Mouse (Mus musculus): ENCODE data around the gene Dmrt3.

The Dmrt3 gene

DNA sequence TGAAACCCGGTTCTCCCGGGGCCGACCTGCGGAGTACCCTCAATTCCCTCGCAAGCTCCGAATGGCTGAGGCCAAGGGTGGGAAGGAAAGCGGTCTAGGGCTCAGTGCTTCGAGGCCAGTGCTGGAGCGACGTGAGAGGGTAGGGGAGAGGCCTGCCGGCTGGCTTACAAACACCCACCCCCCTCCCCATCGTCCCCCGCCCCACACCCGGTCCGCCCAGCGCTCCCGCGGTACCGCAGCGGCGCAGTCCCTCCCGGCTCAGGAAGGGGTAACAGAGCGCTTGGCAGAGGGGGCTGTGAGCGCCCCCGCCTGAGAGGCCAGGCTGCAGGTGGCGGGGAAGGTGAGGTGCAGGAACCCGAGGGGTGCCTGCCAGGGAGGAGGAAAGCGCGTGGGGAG is at the start of gene Dmrt3:
Gene Dmrt3, plus strand, starts transcription at position 287 of the 396 bp plus-strand sequence.
- DNase-seq (ENCODE audit: low spot score in 2 of 2) = no peak

DNA sequence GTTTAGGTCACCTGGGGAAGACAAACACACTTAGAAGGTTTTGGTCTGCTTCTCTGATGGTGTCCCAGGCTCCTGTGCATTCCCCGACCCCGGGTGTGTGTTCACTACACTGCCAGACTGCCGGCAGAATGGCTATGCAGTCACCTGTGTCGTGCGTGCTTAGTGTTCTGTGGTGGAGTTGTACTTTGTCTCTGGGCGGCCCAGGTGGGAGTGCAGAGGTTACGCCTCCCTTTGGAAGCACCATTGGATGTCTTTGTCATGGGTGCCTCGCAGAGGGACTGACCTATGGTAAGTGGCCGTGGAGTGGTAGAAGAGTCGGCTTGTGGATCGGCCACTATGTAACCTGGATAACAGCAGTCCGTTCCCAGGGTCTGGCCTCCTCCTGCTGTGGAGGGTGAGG is 45.7 kb upstream of the Dmrt3 start:
- DNase-seq (ENCODE audit: low spot score in 2 of 2) = no peak

DNA sequence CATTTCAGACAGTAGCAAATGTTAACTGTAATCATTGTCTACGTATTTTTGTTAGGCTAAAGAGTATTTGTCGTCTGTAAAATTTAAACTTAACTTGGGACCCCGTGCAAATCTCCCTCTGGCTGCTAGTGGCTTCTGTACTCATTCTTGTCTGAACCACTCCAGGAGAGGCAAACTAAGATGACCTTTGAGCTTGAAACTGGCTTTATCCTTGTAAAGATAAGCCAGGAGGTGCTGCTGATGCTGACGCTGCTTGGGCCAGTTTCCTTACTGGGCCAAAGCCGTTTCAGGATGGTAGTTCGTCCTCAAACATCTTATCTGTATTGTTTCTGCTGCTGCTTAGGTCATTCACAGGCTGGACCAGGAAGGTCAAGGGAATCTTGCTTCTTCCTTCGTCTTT is 40.3 kb upstream of the Dmrt3 start:
- DNase-seq (ENCODE audit: low spot score in 2 of 2) = no peak

DNA sequence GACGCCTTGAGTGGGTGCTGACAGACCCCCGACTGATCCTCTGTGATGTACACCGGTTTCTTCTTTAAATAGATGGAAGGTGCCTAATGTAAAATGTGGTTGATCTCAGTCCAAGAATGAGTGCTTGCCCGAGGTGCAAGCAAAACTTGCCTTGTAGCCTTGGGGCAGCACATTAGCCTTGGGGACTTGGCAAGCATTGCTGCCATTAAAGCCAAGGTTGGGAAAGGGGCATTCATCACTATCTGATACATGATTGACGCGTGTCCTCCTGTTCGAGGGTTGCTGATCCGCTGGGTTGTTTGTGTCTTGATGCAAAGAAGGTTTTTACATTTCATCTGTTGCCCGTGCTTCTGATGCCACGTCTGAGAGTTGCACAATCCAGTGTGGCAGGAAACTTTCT is 35.7 kb upstream of the Dmrt3 start:
- DNase-seq (ENCODE audit: low spot score in 2 of 2) = no peak

DNA sequence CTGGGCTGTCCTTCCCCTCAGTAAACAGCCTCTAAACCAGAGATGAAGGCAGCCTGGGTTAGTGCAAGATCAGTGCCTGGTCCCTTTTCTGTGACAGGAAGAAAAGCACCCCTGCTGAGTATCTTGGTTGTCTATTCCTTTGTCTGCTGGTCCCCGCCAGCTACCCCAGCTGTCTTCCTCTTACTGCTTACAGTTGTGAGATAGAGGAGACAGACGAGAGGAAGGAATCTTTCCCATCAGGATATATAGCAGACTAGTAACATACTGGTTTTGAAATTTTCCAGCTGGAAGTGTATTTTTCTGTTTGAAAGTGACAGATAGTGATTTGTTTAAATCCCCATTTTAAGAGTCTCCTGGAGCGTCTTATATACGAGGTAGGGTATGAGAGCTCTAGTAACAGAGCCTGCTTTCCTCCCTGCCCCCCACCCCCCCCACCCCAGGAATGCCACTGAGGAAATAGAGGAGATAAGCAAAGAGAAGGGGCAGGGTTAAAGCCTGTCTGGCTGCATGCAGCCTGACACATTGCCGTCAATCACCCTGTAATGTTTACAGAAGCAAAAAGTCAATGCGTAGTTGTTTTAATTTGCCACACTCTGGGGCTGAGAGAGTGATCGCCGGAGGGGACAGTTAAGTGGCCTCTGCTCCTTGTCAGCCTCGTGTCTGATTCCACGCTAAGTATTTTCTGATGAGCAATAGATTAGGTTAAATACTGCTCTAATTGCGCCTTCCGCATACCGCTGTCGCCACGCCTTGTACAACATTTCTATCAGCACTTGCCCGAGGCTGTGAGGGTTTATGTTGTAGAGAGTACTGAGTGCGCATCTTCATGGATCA is 34.9 kb upstream of the Dmrt3 start:
- no peak for DNase-seq (ENCODE audit: low spot score in 2 of 2)

DNA sequence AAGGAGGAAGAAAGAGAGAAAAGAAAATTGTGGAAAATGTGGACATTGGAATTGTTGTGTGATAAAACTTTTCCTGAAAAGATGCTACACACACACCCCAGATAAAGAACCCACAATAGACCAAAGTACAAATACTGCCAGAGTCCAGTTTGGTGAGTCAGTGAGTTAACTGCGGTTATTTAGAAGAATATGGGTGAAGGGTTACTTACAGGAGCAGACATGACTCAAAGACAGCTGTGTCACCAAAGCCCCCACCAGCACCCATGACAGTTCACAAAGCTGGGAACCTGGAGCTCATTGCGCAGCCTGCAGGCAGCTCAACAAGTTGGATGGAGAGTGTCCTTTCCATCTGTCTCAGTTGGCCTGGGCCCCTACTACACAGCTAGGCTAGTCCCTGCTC is 31.7 kb upstream of the Dmrt3 start:
- no peak for DNase-seq (ENCODE audit: low spot score in 2 of 2)

DNA sequence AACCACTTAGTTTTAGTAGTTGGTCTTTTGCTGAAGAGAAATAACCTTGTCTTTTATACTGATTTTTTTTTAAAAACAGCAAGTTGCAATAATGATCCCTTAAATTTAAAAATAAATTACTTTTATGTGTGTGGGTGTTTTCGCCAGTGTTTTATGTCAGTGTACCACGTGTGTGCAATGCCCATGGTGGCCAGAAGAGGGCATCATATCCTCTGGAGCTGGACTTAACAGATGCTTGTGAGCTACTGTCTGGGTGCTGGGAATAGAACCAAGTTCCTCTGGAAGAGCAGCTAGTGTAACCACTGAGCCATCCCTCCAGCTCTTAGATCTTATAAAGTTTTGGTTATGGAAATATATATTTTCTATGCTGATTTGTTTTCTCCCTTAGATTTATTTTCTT is 30.7 kb upstream of the Dmrt3 start:
- no peak for DNase-seq (ENCODE audit: low spot score in 2 of 2)

DNA sequence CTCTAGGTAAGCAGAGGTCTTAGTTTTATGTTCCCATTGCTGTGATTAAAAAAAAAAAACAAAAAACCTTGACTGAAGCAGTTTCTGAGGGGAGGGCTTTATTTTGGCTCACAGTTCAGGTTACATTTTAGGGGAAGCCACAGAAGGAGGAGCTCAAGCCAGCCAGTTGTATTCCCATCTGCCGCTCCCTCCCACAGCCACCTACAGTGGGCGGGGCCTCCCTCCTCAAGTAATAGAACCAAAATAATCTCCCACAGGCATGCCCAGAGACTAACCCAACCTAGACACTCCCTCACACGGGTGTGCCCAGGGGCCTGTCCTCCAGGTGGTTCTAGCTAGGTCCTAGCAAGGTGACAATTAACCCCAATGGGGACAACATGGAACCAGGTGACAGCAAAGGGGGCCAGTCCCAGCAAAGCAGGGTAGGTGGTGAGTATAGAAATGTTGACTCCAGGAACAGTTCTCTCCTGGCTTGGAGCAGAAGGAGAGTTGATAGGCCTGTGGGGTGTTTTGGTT is 12.3 kb upstream of the Dmrt3 start:
- no peak for DNase-seq (ENCODE audit: low spot score in 2 of 2)

DNA sequence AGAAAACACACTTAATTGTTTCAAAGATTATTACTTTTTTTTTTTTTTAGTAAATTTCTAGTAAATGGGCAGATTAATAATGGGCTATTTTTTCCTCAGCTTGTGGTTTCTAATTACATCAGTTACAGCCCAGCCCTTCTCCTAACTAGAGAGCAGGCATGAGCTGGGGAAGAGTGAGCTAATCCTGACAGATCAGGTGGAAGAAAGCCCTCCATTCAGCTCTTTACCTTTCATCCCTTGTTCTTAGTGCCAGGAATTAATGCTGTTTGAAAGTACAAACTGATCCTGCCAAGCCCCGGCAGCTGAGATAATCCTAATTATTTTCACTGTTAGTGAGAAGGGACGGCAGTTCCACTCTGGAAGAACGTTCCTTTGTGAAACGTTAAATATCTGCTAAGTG is 11.5 kb upstream of the Dmrt3 start:
- DNase-seq (ENCODE audit: low spot score in 2 of 2) = no peak

DNA sequence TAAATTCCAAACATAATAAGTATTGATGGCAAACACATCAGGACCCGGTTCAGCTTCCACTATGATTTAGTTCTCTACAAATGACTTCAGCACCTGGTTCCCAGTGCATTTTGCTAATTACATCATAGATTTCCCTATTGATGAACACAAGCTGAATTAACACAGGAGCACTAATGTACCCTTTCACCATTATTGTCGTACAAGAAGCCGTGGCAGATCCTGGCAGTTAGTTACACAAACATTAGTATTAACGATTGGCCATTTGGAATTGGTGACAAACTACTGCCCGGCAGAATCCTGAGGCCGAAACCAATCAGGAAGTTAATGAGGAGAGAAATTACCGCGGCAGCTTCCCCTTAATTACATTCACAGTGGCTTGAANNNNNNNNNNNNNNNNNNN is 8.1 kb upstream of the Dmrt3 start:
- DNase-seq (ENCODE audit: low spot score in 2 of 2) = no peak

DNA sequence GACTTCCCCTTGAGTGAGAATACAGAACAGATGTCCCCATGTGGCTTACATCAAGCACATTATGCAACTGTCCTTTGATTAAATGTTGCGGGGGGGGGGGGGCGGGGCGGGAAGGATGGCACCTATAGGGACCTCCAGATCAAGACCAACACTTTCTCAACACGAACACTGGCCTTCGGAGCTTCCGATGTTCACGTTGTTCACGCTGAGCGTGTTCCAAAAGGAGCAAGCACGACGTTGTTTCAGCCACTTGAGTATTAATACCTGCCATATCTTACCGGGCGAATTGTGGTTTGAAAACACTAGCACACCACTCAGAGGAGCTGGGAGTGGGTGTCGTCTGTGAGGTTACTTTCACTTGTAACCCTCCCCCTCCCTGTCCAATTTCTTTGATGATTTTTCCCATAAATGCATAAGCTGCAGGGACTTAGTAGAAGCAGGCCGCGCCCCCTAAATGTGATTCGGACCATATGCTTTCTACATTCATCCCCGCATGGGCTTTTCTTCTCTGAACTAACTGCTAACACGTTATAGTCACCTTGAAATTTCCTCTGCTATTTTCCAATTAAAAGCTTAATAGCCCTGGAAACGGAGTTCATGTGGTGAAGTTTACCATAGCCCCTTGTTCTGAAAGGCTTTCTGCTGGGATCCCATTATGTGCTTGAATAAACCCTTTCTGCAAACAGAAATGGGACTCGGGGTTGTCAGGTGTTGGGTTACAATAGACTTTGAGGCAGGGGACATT is 2.5 kb upstream of the Dmrt3 start:
- DNase-seq (ENCODE audit: low spot score in 2 of 2) = no peak

DNA sequence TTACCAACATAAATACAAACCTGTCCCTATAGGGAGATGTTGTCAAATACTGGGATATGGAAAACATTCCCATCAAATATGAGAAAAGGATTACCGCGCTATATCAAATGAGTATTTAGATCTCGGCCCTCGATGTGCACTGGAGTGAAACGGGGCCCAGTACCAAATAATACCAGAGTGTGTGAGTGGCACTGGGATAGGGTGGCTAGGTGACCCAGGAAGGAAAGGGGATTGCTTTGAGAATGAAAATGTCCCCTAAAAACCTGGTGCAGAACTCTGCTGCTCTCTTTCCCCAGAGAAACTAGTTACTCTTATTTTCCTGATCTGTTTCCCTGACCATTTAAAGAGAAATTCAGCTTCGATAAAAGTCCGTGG is 1.9 kb upstream of the Dmrt3 start:
- DNase-seq (ENCODE audit: low spot score in 2 of 2) = no peak

DNA sequence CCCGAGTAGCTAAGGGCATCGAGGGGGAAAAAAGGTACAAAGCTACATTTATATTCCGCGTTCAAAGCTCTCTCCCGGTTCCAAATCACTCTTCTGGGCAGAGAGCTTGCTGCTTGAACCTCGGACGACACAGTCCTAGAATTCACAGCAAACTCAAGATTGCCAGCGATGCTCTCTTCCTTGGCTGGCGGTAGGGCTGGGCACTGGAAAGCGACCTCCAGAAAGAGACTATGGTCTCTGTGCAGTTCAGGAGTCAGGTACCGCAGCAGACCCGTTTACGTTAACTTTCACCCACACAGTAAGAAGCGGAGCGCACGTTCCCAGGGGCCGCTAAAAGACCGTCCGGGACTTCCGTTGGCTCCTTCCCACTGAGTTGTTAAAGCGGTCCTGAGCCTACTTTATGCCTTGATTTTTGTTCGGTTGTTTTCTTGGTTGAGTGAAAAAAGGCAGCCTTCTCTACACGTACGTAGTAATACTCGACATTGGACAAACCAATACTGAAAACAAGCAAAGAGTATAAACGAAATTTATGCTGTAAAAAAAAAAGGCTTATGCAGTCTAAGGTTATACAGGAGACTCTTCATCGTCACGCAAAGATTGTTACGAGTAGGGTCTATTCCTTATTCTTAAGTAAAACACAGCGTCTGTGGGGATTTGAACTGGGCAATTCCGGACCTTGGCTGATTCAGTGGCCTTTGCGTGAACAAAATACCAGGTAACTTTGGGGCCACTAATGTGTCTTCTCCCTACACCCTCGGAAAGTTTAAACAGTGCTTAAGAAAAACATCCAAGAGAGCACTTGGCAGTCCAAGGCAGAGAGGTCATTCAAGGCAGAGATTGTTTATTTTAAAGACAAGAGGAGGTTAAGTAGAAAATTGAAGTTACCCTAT is 895 bp upstream of the Dmrt3 start:
- no peak for DNase-seq (ENCODE audit: low spot score in 2 of 2)

DNA sequence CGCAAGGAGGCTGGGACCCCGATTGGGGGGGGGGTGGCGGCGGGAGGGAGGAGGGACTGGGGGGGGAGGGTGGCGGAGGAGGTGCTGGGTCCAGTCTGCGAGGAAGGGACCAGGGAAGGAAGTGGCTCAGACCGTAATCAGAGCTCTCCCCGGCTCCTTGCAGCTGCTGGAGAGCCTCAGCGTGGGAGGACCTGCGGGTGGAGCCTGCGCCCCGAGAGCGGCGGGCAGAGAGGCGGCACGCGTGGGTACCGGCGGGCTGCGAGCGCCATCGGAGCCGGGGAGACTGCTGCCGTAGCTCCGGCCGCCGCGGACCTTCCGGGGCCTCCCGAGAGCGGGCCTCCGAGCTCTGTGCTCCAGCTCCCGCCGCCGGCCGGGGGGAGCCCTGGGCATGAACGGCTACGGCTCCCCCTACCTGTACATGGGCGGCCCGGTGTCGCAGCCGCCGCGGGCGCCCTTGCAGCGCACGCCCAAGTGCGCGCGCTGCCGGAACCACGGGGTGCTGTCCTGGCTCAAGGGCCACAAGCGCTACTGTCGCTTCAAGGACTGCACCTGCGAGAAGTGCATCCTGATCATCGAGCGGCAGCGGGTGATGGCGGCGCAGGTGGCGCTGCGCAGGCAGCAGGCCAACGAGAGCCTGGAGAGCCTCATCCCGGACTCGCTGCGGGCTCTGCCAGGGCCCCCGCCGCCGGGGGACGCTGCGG is 460 bp downstream of the Dmrt3 start:
- no peak for DNase-seq (ENCODE audit: low spot score in 2 of 2)

DNA sequence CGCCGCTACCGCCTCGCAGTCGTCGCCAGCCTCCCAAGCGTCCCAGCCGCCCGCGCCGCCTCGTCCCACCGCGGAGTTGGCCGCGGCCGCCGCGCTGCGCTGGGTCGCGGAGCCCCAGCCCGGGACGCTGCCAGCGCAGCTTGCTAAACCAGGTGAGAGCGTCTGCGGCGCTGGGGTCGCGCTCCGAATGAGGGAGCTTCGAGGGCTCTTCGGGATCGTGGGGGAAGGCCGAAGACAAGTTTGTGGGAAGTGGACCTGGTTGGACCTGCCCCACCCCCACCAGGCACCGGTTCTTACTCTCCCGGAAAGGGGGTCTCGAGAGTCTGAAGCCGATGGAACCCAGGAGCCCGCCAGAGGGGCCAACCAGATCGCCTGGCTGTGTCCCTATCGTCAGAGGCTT is 1.0 kb downstream of the Dmrt3 start:
- DNase-seq (ENCODE audit: low spot score in 2 of 2) = no peak

DNA sequence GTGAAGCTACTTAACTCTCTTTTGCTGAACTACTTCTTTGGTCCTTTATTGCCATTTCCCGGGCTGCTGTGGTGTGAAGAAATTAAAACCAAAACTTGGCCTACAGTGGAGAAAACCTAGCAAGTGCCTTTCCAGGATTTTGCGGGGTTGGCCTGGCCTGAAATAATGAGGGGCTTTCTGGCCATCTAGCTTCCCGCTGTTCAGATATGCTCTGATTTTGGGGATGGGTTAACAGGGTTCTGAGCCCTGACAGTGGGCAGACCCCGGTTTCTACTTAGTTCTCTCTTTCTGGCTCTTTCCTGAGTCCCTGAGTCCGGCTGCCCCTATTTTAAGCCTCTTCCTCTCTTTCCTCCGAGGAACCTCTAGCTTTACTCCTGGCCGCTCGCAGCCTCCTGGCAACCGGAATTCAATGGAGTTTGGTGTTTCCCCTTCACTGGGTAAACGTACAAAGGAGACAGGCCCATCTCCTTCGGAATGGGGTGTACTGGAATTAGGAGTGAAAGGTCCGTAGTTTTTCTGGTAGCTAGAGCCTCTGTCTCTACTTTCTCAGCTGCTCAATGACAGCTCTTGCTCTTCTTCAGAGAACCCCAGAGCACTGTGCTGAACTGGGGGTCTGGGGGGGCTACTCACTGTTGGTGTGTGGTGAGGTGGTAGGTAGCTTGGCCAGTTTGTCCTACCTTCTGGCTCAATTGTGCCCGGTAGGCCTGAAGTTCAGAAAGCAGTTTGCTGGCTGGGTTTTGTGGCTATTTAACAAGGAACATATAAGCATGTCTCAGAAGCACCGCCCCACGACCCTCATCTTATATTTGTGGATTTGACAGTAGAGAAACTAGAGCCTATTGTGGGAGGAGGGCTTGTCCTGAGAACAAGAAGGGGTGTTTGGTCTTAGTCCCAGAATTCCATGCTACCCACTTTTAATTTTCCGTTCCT is 2.0 kb downstream of the Dmrt3 start:
- no peak for DNase-seq (ENCODE audit: low spot score in 2 of 2)

DNA sequence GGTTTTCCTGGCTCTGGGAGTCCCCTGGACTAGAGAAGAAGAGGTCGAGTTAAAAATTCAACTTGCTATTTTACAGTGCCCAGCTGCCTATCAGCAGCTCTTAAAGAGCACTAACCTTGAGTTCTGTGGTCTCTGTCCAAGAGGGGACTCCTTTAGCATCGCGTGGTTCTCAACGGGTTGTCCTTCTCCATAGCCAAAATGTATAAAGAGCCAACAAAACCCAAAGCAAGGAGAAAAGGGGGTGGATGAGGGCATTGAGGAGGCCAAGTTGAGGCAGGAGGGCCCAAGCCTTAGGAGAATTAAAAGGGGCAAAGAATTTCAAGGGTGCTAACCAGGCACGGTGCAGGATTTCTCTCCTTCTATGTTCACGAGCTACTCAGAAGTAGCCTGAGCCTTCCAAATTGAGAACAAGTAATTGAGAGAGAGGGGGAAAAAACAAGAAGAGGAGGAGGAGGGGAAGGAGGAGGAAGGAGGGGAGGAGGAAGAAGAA is 2.8 kb downstream of the Dmrt3 start:
- DNase-seq (ENCODE audit: low spot score in 2 of 2) = no peak

DNA sequence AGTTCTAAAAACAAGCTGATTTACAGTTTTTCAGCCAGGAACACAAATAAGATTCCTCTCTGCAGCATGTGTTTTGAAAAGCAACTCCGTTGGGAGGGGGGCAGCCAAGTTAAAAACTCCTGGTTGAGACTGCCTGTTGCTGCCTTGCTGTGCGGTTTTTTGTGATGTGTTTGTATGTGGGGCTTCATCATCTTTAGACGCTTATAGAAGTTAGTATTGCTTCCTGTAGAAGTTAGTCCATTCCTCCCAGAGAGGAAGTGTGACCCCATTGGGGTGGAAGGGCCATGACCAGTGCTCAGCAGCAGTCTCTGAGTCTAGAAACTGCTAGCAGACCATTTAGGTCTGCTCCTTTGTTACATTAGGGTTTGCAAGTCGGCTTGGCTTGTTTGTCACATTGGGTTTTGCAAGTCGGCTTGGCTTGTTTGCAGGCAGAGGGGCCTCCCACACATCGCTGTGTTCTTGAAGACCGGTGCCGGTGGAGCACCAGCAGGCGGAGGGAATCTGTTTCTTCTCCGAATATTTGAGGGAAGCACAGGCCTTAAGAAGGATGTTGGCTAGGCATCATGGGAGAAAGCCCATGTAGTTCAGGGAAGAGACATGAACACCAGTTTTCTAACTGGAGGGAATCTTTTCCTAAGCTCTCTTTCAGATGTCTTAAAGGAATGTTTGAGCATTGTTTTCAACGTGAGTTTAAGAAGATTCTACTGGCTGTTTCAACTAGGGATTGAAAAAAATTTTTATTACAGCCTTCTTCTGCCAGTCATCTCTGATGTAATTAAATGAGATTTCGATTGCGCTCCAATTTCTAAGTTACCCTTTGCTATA is 3.6 kb downstream of the Dmrt3 start:
- DNase-seq (ENCODE audit: low spot score in 2 of 2) = no peak

DNA sequence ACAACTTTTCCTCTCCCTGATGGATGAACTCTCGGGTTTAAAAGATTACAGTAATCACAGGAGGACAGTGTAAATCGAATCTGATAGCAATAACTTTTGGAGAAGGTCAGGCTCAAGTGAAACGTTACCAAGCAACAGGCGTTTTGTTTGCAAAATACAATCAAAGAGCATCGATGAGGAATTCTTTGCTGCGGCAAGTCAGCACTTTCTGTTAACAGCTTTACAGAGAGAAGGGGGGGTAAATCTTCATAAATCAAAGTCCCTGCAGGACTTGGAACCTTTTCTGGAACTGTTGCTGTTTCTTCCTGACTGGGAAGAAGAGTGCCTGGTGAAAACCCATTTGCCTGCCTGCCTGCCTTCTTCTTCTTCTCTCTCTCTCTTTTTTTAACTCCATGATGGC is 5.8 kb downstream of the Dmrt3 start:
- no peak for DNase-seq (ENCODE audit: low spot score in 2 of 2)
